8 mouse cellular contexts compared by ENCODE assay signal in the genomic region with DNA sequence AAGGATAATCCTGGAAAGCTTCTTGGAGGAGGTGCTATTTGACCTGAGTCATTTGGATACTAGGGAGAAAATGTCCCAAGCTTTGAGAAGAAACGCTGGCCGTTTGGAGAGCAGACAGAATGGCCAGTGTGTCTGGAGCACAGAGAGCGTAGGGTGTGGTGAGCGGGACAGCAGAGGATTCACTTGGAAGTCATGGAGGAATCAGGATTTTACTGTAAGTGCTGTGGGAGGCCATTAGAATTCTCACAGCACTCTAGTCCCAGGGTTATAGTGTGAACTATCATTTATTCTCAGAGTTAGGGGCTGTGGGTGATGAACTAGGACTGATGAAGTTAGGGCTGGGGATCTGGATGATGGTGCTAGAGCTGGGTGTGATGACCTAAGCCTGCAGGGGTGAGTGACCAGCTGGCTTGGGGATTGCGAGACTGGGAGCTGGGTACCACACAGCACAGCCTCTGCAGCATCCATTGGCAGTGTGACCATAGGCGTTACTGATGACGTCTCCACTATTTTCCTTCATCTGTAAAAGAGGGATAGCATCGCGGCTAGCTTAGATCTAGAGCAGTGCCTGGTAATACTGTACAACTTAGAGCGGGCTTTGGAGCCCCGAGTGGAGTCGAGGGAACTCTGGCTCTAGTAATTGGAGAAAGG. TPM values are rescaled to one million over a fixed set of nuclear protein-coding genes. Genes with fewer than 3 reads are reported as not detected.
DNase-seq lines count a peak whose midpoint lies in the region; ATAC-seq and TF ChIP-seq lines count a peak whose summit lies in the region.

No protein-coding gene starts in this region.

- no peak for TF ChIP-seq CTCF in embryonic fibroblast, embryonic 13.5 days (IDR thresholded peaks at IDR 0.05; ENCODE audit: borderline replicate concordance, insufficient read depth, low read length)
- no peak for TF ChIP-seq CTCF in olfactory bulb, adult 2 months (IDR thresholded peaks at IDR 0.05; ENCODE audit: insufficient read depth, low read depth, low read length)

- no peak for DNase-seq in limb, embryonic 10.5 days (ENCODE audit: low spot score)
- no peak for DNase-seq in frontal cortex, postnatal 10 days (ENCODE audit: low spot score in 2 of 2)
- no peak for DNase-seq in left cerebral cortex, adult 11 months (ENCODE audit: low spot score)
- DNase-seq in ovary, postnatal 36 days (ENCODE audit: low spot score): no peak

- ATAC-seq in megakaryocyte, adult 5-6 weeks (ENCODE audit: poor library complexity, severe bottlenecking): no peak

- peaks cover 13% of the 10 kb centered on the region for H3K9me3 ChIP-seq in megakaryocyte, embryonic 14.5 days
- no peaks in the 10 kb centered on the region for H3K9me3 ChIP-seq in limb, embryonic 10.5 days (replicated peaks)

- WGBS in limb, embryonic 10.5 days: 87% methylated on average over 12 of the region's 12 CpGs
- 84% methylated on average over 12 of the region's 12 CpGs for WGBS in olfactory bulb, adult 2 months

- H3K36me3 ChIP-seq in megakaryocyte, embryonic 14.5 days (replicated peaks; ENCODE audit: low read length): peaks cover 34% of the 10 kb centered on the region
- no peaks in the 10 kb centered on the region; the same call in 1 of the 2 replicates for H3K36me3 ChIP-seq in limb, embryonic 10.5 days

- peaks cover 73% of the 10 kb centered on the region for H3K4me1 ChIP-seq in megakaryocyte, embryonic 14.5 days
- H3K4me1 ChIP-seq in embryonic fibroblast, embryonic 13.5 days (ENCODE audit: control insufficient read depth, insufficient read depth, low read length): peaks cover 9% of the 10 kb centered on the region; the same call in 1 of the 2 replicates
- peaks cover 64% of the 10 kb centered on the region for H3K4me1 ChIP-seq in limb, embryonic 10.5 days
- H3K4me1 ChIP-seq in olfactory bulb, adult 2 months (ENCODE audit: control insufficient read depth, insufficient read depth, low read length): peaks cover 61% of the 10 kb centered on the region

- H3K27ac ChIP-seq in embryonic fibroblast, embryonic 13.5 days (ENCODE audit: insufficient read depth, low read length): peak overlapping the region; percentile 97
- H3K27ac ChIP-seq in limb, embryonic 10.5 days: peak overlapping the region; percentile 91
- peak overlapping the region; percentile 35; the same call in 1 of the 2 replicates for H3K27ac ChIP-seq in olfactory bulb, adult 2 months (ENCODE audit: insufficient read depth, low read depth, low read length)

- TF ChIP-seq POLR2A in embryonic fibroblast, embryonic 13.5 days (IDR thresholded peaks at IDR 0.05; ENCODE audit: low read depth, low read length): peak; percentile 39; the same call in 1 of the 2 replicates
- TF ChIP-seq POLR2A in olfactory bulb, adult 2 months (IDR thresholded peaks at IDR 0.05; ENCODE audit: insufficient read depth, low read depth, low read length): no peak

- H3K4me3 ChIP-seq in megakaryocyte, embryonic 14.5 days (replicated peaks): peak overlapping the region; percentile 93
- no peak overlapping the region for H3K4me3 ChIP-seq in embryonic fibroblast, embryonic 13.5 days (ENCODE audit: insufficient read depth, low read length)
- peak overlapping the region; percentile 56; the same call in 1 of the 2 replicates for H3K4me3 ChIP-seq in limb, embryonic 10.5 days
- H3K4me3 ChIP-seq in olfactory bulb, adult 2 months (ENCODE audit: insufficient read depth, low read depth, low read length): no peak overlapping the region

- no peaks in the 10 kb centered on the region for H3K27me3 ChIP-seq in megakaryocyte, embryonic 14.5 days (replicated peaks)
- H3K27me3 ChIP-seq in limb, embryonic 10.5 days (ENCODE audit: low read depth, poor library complexity, severe bottlenecking): peaks cover 4% of the 10 kb centered on the region

RNA-seq across cellular contexts. Expression of a gene that starts 0.9 kb away (rescaled TPM):
- 176 and 453 TPM in 2 replicates for polyA plus RNA-seq in megakaryocyte, embryonic 14.5 days (2012; ENCODE audit: insufficient read depth, low replicate concordance)
- 661 and 761 TPM in 2 replicates for total RNA-seq in megakaryocyte, adult 5-6 weeks (2015)
- 564 and 565 TPM in 2 replicates for total RNA-seq in megakaryocyte, adult 5-6 weeks (2017)
- 373 and 394 TPM in 2 replicates for polyA plus RNA-seq in embryonic fibroblast, embryonic 13.5 days (2011; ENCODE audit: insufficient read length, low read depth, missing spikeins)
- 18.5 and 34.5 TPM in 2 replicates for polyA plus RNA-seq in limb, embryonic 10.5 days (2016; fragmentation: Nextera tagmentation; extraction: Ambion mirVana)
- polyA plus RNA-seq in olfactory bulb, adult 2 months (2012; ENCODE audit: insufficient read depth, insufficient read length, low replicate concordance, missing spikeins): not detected in 2 replicates

RNA-seq across cellular contexts. Expression of a gene that starts 1.8 kb away (rescaled TPM):
- 0.82 TPM in 1 of 2 replicates, not detected in the other for polyA plus RNA-seq in megakaryocyte, embryonic 14.5 days (2012; ENCODE audit: insufficient read depth, low replicate concordance)
- 0.84 and 3.3 TPM in 2 replicates for total RNA-seq in megakaryocyte, adult 5-6 weeks (2015)
- total RNA-seq in megakaryocyte, adult 5-6 weeks (2017): 3.2 and 3.4 TPM in 2 replicates
- polyA plus RNA-seq in embryonic fibroblast, embryonic 13.5 days (2011; ENCODE audit: insufficient read length, low read depth, missing spikeins): 0.73 and 1.1 TPM in 2 replicates
- polyA plus RNA-seq in limb, embryonic 10.5 days (2016; fragmentation: Nextera tagmentation; extraction: Ambion mirVana): 4.4 and 6.3 TPM in 2 replicates
- not detected in 2 replicates for polyA plus RNA-seq in olfactory bulb, adult 2 months (2012; ENCODE audit: insufficient read depth, insufficient read length, low replicate concordance, missing spikeins)

RNA-seq across cellular contexts. Expression of a gene that starts 25.3 kb away (rescaled TPM):
- 19.2 and 32.5 TPM in 2 replicates for polyA plus RNA-seq in megakaryocyte, embryonic 14.5 days (2012; ENCODE audit: insufficient read depth, low replicate concordance)
- 1.9 and 8.0 TPM in 2 replicates for total RNA-seq in megakaryocyte, adult 5-6 weeks (2015)
- 5.8 TPM in 2 replicates for total RNA-seq in megakaryocyte, adult 5-6 weeks (2017)
- 18.0 and 21.2 TPM in 2 replicates for polyA plus RNA-seq in embryonic fibroblast, embryonic 13.5 days (2011; ENCODE audit: insufficient read length, low read depth, missing spikeins)
- polyA plus RNA-seq in limb, embryonic 10.5 days (2016; fragmentation: Nextera tagmentation; extraction: Ambion mirVana): 4.8 and 5.7 TPM in 2 replicates
- polyA plus RNA-seq in olfactory bulb, adult 2 months (2012; ENCODE audit: insufficient read depth, insufficient read length, low replicate concordance, missing spikeins): not detected in 2 replicates

RNA-seq across cellular contexts. Expression of a gene that starts 25.6 kb away (rescaled TPM):
- 2.7 and 6.4 TPM in 2 replicates for polyA plus RNA-seq in megakaryocyte, embryonic 14.5 days (2012; ENCODE audit: insufficient read depth, low replicate concordance)
- 1.2 and 1.4 TPM in 2 replicates for total RNA-seq in megakaryocyte, adult 5-6 weeks (2015)
- not detected in 2 replicates for total RNA-seq in megakaryocyte, adult 5-6 weeks (2017)
- not detected in 2 replicates for polyA plus RNA-seq in embryonic fibroblast, embryonic 13.5 days (2011; ENCODE audit: insufficient read length, low read depth, missing spikeins)
- 1.4 and 1.5 TPM in 2 replicates for polyA plus RNA-seq in limb, embryonic 10.5 days (2016; fragmentation: Nextera tagmentation; extraction: Ambion mirVana)
- not detected in 2 replicates for polyA plus RNA-seq in olfactory bulb, adult 2 months (2012; ENCODE audit: insufficient read depth, insufficient read length, low replicate concordance, missing spikeins)

RNA-seq across cellular contexts. Expression of a gene that starts 43.9 kb away (rescaled TPM):
- polyA plus RNA-seq in megakaryocyte, embryonic 14.5 days (2012; ENCODE audit: insufficient read depth, low replicate concordance): 0.31 and 2.6 TPM in 2 replicates
- total RNA-seq in megakaryocyte, adult 5-6 weeks (2015): 0.14 and 0.16 TPM in 2 replicates
- total RNA-seq in megakaryocyte, adult 5-6 weeks (2017): 0.04 and 0.07 TPM in 2 replicates
- 1.8 and 2.1 TPM in 2 replicates for polyA plus RNA-seq in embryonic fibroblast, embryonic 13.5 days (2011; ENCODE audit: insufficient read length, low read depth, missing spikeins)
- polyA plus RNA-seq in limb, embryonic 10.5 days (2016; fragmentation: Nextera tagmentation; extraction: Ambion mirVana): 0.09 and 0.10 TPM in 2 replicates
- polyA plus RNA-seq in olfactory bulb, adult 2 months (2012; ENCODE audit: insufficient read depth, insufficient read length, low replicate concordance, missing spikeins): not detected in 2 replicates

Comparison
In these comparisons a context has a peak if more than half of its experiments do, and no peak if none do; other contexts are left out.
1. H3K4me3 ChIP-seq: peak in megakaryocyte, embryonic 14.5 days (single experiment) and limb, embryonic 10.5 days (single experiment); none in embryonic fibroblast, embryonic 13.5 days (single experiment) and olfactory bulb, adult 2 months (single experiment).
2. H3K27ac ChIP-seq: peak in every context shown above with its lines; median percentile 97 in embryonic fibroblast, embryonic 13.5 days; 91 in limb, embryonic 10.5 days; 35 in olfactory bulb, adult 2 months.